Comparison of ENCODE assay signal across 8 mouse cellular contexts in genomic region chr1:50961954-50962648, GRCm38 (mm10).
DNase-seq lines count a peak whose midpoint lies in the region; ATAC-seq and TF ChIP-seq lines count a peak whose summit lies in the region.

No protein-coding gene starts in this region.

- H3K36me3 ChIP-seq in heart, embryonic 11.5 days (ENCODE audit: control insufficient read depth, insufficient read depth, low read length): no peaks in the 10 kb centered on the region
- no peaks in the 10 kb centered on the region for H3K36me3 ChIP-seq in embryonic facial prominence, embryonic 14.5 days (ENCODE audit: control insufficient read depth, insufficient read depth, low read length)
- H3K36me3 ChIP-seq in heart, postnatal 0 days (replicated peaks; ENCODE audit: control insufficient read depth, insufficient read depth, low read length): no peaks in the 10 kb centered on the region
- H3K36me3 ChIP-seq in lung, embryonic 14.5 days (ENCODE audit: insufficient read depth): no peaks in the 10 kb centered on the region

- TF ChIP-seq CTCF in heart, postnatal 0 days (IDR thresholded peaks at IDR 0.05; ENCODE audit: low read depth): peak; percentile 80
- peak; percentile 86 for TF ChIP-seq CTCF in lung, embryonic 14.5 days (IDR thresholded peaks at IDR 0.05; ENCODE audit: low read depth)

- WGBS in heart, embryonic 11.5 days (ENCODE audit: insufficient replicate concordance): 41% methylated on average over 5 of the region's 5 CpGs
- WGBS in embryonic facial prominence, embryonic 14.5 days: 43% methylated on average over 5 of the region's 5 CpGs
- 43% methylated on average over 5 of the region's 5 CpGs for WGBS in heart, postnatal 0 days
- 23% methylated on average over 5 of the region's 5 CpGs for WGBS in lung, embryonic 14.5 days

- no peak overlapping the region for H3K4me3 ChIP-seq in heart, embryonic 11.5 days (ENCODE audit: low read depth, low read length)
- no peak overlapping the region for H3K4me3 ChIP-seq in embryonic facial prominence, embryonic 14.5 days (ENCODE audit: low read depth, low read length)
- H3K4me3 ChIP-seq in heart, postnatal 0 days (ENCODE audit: low read depth, low read length): no peak overlapping the region; the same call in 1 of the 2 replicates
- no peak overlapping the region for H3K4me3 ChIP-seq in lung, embryonic 14.5 days (ENCODE audit: low read depth, low read length)

- TF ChIP-seq EP300 in heart, postnatal 0 days (IDR thresholded peaks at IDR 0.05; ENCODE audit: low read depth): no peak

- peak; percentile 80 to 88 for DNase-seq in heart, adult 18-20 months
- peak; percentile 89 for DNase-seq in brain, adult 2 months (ENCODE audit: low read depth, low spot score)
- peak; percentile 83 for DNase-seq in embryonic facial prominence, embryonic 14.5 days (ENCODE audit: low spot score)
- DNase-seq in heart, postnatal 0 days (ENCODE audit: low spot score): peak; percentile 72
- DNase-seq in kidney, postnatal 10 days: peak; percentile 74
- DNase-seq in lung, embryonic 14.5 days: peak; percentile 96
- peak; percentile 47 for DNase-seq in right cerebral cortex, postnatal 4 days

- no peak overlapping the region for H3K27ac ChIP-seq in heart, embryonic 11.5 days (ENCODE audit: low read depth, low read length)
- H3K27ac ChIP-seq in embryonic facial prominence, embryonic 14.5 days (replicated peaks; ENCODE audit: low read depth, low read length): no peak overlapping the region
- no peak overlapping the region for H3K27ac ChIP-seq in heart, postnatal 0 days (ENCODE audit: low read depth)
- no peak overlapping the region for H3K27ac ChIP-seq in lung, embryonic 14.5 days (ENCODE audit: low read depth)

- no peak for ATAC-seq in heart, embryonic 11.5 days (replicated peaks; ENCODE audit: insufficient number of reproducible peaks, low FRiP score, low TSS enrichment)
- ATAC-seq in embryonic facial prominence, embryonic 14.5 days (ENCODE audit: low read depth): no peak
- no peak for ATAC-seq in heart, postnatal 0 days (ENCODE audit: insufficient read depth, low read depth)
- peak; percentile 77 for ATAC-seq in lung, embryonic 14.5 days (ENCODE audit: insufficient read depth)

- H3K4me1 ChIP-seq in heart, embryonic 11.5 days (ENCODE audit: control insufficient read depth, insufficient read depth, low read length): no peaks in the 10 kb centered on the region
- no peaks in the 10 kb centered on the region for H3K4me1 ChIP-seq in embryonic facial prominence, embryonic 14.5 days (ENCODE audit: control insufficient read depth, insufficient read depth, low read length)
- H3K4me1 ChIP-seq in heart, postnatal 0 days (ENCODE audit: control insufficient read depth, insufficient read depth): no peaks in the 10 kb centered on the region
- H3K4me1 ChIP-seq in lung, embryonic 14.5 days (ENCODE audit: insufficient read depth): no peaks in the 10 kb centered on the region

- no peak overlapping the region for H3K4me2 ChIP-seq in heart, embryonic 11.5 days
- H3K4me2 ChIP-seq in embryonic facial prominence, embryonic 14.5 days (ENCODE audit: low read depth, low read length): no peak overlapping the region
- H3K4me2 ChIP-seq in heart, postnatal 0 days (ENCODE audit: low read depth, low read length): peak overlapping the region; percentile 41; the same call in 1 of the 2 replicates
- H3K4me2 ChIP-seq in lung, embryonic 14.5 days: peak overlapping the region; percentile 21; the same call in 1 of the 2 replicates

- no peaks in the 10 kb centered on the region for H3K9me3 ChIP-seq in heart, embryonic 11.5 days (replicated peaks; ENCODE audit: control insufficient read depth, low read length)
- H3K9me3 ChIP-seq in embryonic facial prominence, embryonic 14.5 days (ENCODE audit: control insufficient read depth, low read length): no peaks in the 10 kb centered on the region
- no peaks in the 10 kb centered on the region for H3K9me3 ChIP-seq in heart, postnatal 0 days (replicated peaks; ENCODE audit: control insufficient read depth, low read length)
- H3K9me3 ChIP-seq in lung, embryonic 14.5 days (ENCODE audit: low read depth, low read length): no peaks in the 10 kb centered on the region

- H3K9ac ChIP-seq in heart, embryonic 11.5 days (ENCODE audit: low read depth, low read length): no peak overlapping the region
- H3K9ac ChIP-seq in embryonic facial prominence, embryonic 14.5 days (ENCODE audit: low read depth, low read length): no peak overlapping the region
- H3K9ac ChIP-seq in heart, postnatal 0 days (replicated peaks; ENCODE audit: low read depth, low read length): no peak overlapping the region
- H3K9ac ChIP-seq in lung, embryonic 14.5 days: no peak overlapping the region

- H3K27me3 ChIP-seq in heart, embryonic 11.5 days (ENCODE audit: control insufficient read depth, insufficient read depth, low read length): no peaks in the 10 kb centered on the region
- no peaks in the 10 kb centered on the region for H3K27me3 ChIP-seq in embryonic facial prominence, embryonic 14.5 days (replicated peaks; ENCODE audit: control insufficient read depth, insufficient read depth, low read length)
- H3K27me3 ChIP-seq in heart, postnatal 0 days (ENCODE audit: control insufficient read depth, insufficient read depth, low read length): no peaks in the 10 kb centered on the region
- H3K27me3 ChIP-seq in lung, embryonic 14.5 days (ENCODE audit: insufficient read depth, low read length): no peaks in the 10 kb centered on the region

Comparison
In these comparisons a context has a peak if more than half of its experiments do, and no peak if none do; other contexts are left out.
1. H3K4me2 ChIP-seq: peak in heart, postnatal 0 days (single experiment) and lung, embryonic 14.5 days (single experiment); none in heart, embryonic 11.5 days (single experiment) and embryonic facial prominence, embryonic 14.5 days (single experiment).
2. Peak in every context shown above with its lines, with median percentiles within 50 percentile points of each other: DNase-seq.